Mouse (Mus musculus): ENCODE results near the gene Nfs1. TPM values are rescaled to one million over a fixed set of nuclear protein-coding genes. Genes with fewer than 3 reads are reported as not detected.

Nfs1 gene
- total and polyA plus RNA-seq, 3 experiments, result 64.5 to 83.9 TPM; not detected in 1

- no peak for TF ChIP-seq UBTF (IDR thresholded peaks at IDR 0.05; ENCODE audit: borderline replicate concordance, insufficient read depth, low read depth, low read length)
- no peak; the same call in 1 of the 2 replicates for TF ChIP-seq KAT2A (conservative IDR thresholded peaks at IDR 0.05; ENCODE audit: low read depth, low read length)
- no peak for TF ChIP-seq USF1 (IDR thresholded peaks at IDR 0.05; ENCODE audit: low read depth, low read length)
These were observed 36.3 kb upstream of the Nfs1 start, which contains the start of gene Rbm39 (continued) for GRCm38 (mm10) chr2:156180094-156180821.

- no peaks in the 10 kb centered on the region for H3K27me3 ChIP-seq (ENCODE audit: control insufficient read depth in 1 of 2, insufficient read depth in 2 of 2, low read length in 2 of 2)
- peaks cover 37 to 41% of the 10 kb centered on the region in 2 experiments for H3K36me3 ChIP-seq (ENCODE audit: control insufficient read depth in 1 of 2, insufficient read depth in 2 of 2, low read length in 2 of 2)
- peaks cover 32% of the 10 kb centered on the region for H3K79me2 ChIP-seq (ENCODE audit: control insufficient read depth, insufficient read depth, low read length, poor library complexity)
- peak overlapping the region; percentile 93 for H3K27ac ChIP-seq (ENCODE audit: control insufficient read depth, low read depth, low read length)
- no peak for DNase-seq (ENCODE audit: low read depth, low spot score)
- peaks cover 6 to 16% of the 10 kb centered on the region in 2 experiments for H3K4me1 ChIP-seq (ENCODE audit: control insufficient read depth in 1 of 2, insufficient read depth in 2 of 2, low read length in 2 of 2)
- TF ChIP-seq MAZ (IDR thresholded peaks at IDR 0.05; ENCODE audit: low read depth, low read length) (peak; percentile 2; the same call in 1 of the 2 replicates), POLR2A (IDR thresholded peaks at IDR 0.05; ENCODE audit: control insufficient read depth in 1 of 2, insufficient read depth in 1 of 2, low read depth in 1 of 2, low read length in 2 of 2, poor library complexity in 1 of 2) (peak in 1 of 2 experiments; percentile 77; a peak in 2 of 4 replicates), ZMIZ1 (IDR thresholded peaks at IDR 0.05; ENCODE audit: low read depth, low read length) (peak; percentile 52), TAL1 (IDR thresholded peaks at IDR 0.05; ENCODE audit: low read length) (no peak), UBTF (IDR thresholded peaks at IDR 0.05; ENCODE audit: borderline replicate concordance, insufficient read depth, low read depth, low read length) (0 out of 2 replicates have a peak, but pooled peaks have one; percentile 16)
- H3K9me3 ChIP-seq (replicated peaks; ENCODE audit: insufficient read depth, low read length), result no peaks in the 10 kb centered on the region
- H3K4me3 ChIP-seq (ENCODE audit: control insufficient read depth in 1 of 2, insufficient read depth in 1 of 2, low read depth in 2 of 2, low read length in 2 of 2), result peak overlapping the region; percentile 89 to 99
- peak overlapping the region; percentile 99 for H3K9ac ChIP-seq (ENCODE audit: control insufficient read depth, low read depth, low read length, poor library complexity, severe bottlenecking)
These were observed 35.8 kb upstream of the Nfs1 start for GRCm38 (mm10) chr2:156179796-156180093.

GRCm38 (mm10) chr2:156179046-156179795 is 35.2 kb upstream of the Nfs1 start:
- TF ChIP-seq MXI1 (IDR thresholded peaks at IDR 0.05; ENCODE audit: low read depth, low read length), result peak; percentile 51; the same call in 1 of the 2 replicates
- 0 out of 2 replicates have a peak, but pooled peaks have one; percentile 30 for TF ChIP-seq TBP (IDR thresholded peaks at IDR 0.05; ENCODE audit: low read depth, low read length)
- peak; percentile 13; the same call in 1 of the 2 replicates for TF ChIP-seq ETS1 (IDR thresholded peaks at IDR 0.05; ENCODE audit: low read depth, low read length)
- no peak for TF ChIP-seq SIN3A (IDR thresholded peaks at IDR 0.05; ENCODE audit: low read length)
- 0 out of 2 replicates have a peak, but pooled peaks have one; percentile 43 for TF ChIP-seq UBTF (IDR thresholded peaks at IDR 0.05; ENCODE audit: borderline replicate concordance, insufficient read depth, low read depth, low read length)
- no peak for TF ChIP-seq EP300 (IDR thresholded peaks at IDR 0.05; ENCODE audit: low read depth in 1 of 2, low read length in 2 of 2)
- TF ChIP-seq CTCF (IDR thresholded peaks at IDR 0.05 in 2 of 3, conservative IDR thresholded peaks at IDR 0.05 in 1 of 3; ENCODE audit: control insufficient read depth in 1 of 3, insufficient read depth in 1 of 3, low read depth in 2 of 3, low read length in 3 of 3, poor library complexity in 1 of 3, severe bottlenecking in 1 of 3), result no peak
- peak; percentile 22; the same call in 1 of the 2 replicates for TF ChIP-seq MAZ (IDR thresholded peaks at IDR 0.05; ENCODE audit: low read depth, low read length)
- no peak for TF ChIP-seq NELFE (IDR thresholded peaks at IDR 0.05; ENCODE audit: low read depth, low read length)
- TF ChIP-seq USF2 (IDR thresholded peaks at IDR 0.05; ENCODE audit: borderline replicate concordance in 1 of 2, insufficient read depth in 1 of 2, low read depth in 1 of 2, low read length in 2 of 2), result no peak
- no peak for TF ChIP-seq ZNF384 (IDR thresholded peaks at IDR 0.05; ENCODE audit: low read depth, low read length)
- TF ChIP-seq CHD1 (IDR thresholded peaks at IDR 0.05; ENCODE audit: low read depth, low read length), result peak; percentile 96; the same call in 1 of the 2 replicates
- peak; percentile 33; the same call in 1 of the 2 replicates for TF ChIP-seq TCF12 (IDR thresholded peaks at IDR 0.05; ENCODE audit: low read depth, low read length)
- Histone ChIP-seq H3K27ac (ENCODE audit: control insufficient read depth, low read depth, low read length) (peak overlapping the region; percentile 93), H3K79me2 (ENCODE audit: control insufficient read depth, insufficient read depth, low read length, poor library complexity) (peaks cover 35% of the 10 kb centered on the region), H3K27me3 (ENCODE audit: control insufficient read depth in 1 of 2, insufficient read depth in 2 of 2, low read length in 2 of 2) (no peaks in the 10 kb centered on the region), H3K4me3 (ENCODE audit: control insufficient read depth in 1 of 2, insufficient read depth in 1 of 2, low read depth in 2 of 2, low read length in 2 of 2) (peak overlapping the region; percentile 89 to 99), H3K9me3 (replicated peaks; ENCODE audit: insufficient read depth, low read length) (no peaks in the 10 kb centered on the region), H3K4me1 (ENCODE audit: control insufficient read depth in 1 of 2, insufficient read depth in 2 of 2, low read length in 2 of 2) (peaks cover 6 to 16% of the 10 kb centered on the region in 2 experiments), H3K9ac (ENCODE audit: control insufficient read depth, low read depth, low read length, poor library complexity, severe bottlenecking) (peak overlapping the region; percentile 99), H3K36me3 (ENCODE audit: control insufficient read depth in 1 of 2, insufficient read depth in 2 of 2, low read length in 2 of 2) (peaks cover 43 to 47% of the 10 kb centered on the region in 2 experiments)
- DNase-seq (ENCODE audit: low read depth, low spot score), result peak; percentile 80

Measured in MEL (cell line).